Mouse (Mus musculus): ENCODE results near the gene Pus1. TPM values are rescaled to one million over a fixed set of nuclear protein-coding genes. Genes with fewer than 3 reads are reported as not detected.

Gene Pus1
- polyA plus RNA-seq, 1 experiment = 37.1 TPM

- Histone ChIP-seq H3K4me2 (ENCODE audit: low read depth) (no peak overlapping the region), H3ac (ENCODE audit: control insufficient read depth, insufficient read length) (no peak overlapping the region), H3K4me3 (no peak overlapping the region), H3K79me2 (ENCODE audit: control insufficient read depth, insufficient read depth) (peaks cover 15% of the 10 kb centered on the region), H3K27me3 (ENCODE audit: control insufficient read depth, insufficient read depth, insufficient read length) (no peaks in the 10 kb centered on the region), H3K36me3 (ENCODE audit: control insufficient read depth, insufficient read depth) (peaks cover 39% of the 10 kb centered on the region)
- no peak for TF ChIP-seq POLR2A (IDR thresholded peaks at IDR 0.05; ENCODE audit: insufficient read length, low read depth)
- TF ChIP-seq MYOG (IDR thresholded peaks at IDR 0.05; ENCODE audit: control insufficient read depth in 1 of 3, insufficient read depth in 1 of 3, insufficient read length in 2 of 3, low read depth in 2 of 3) = no peak
- no peak for TF ChIP-seq E2F4 (IDR thresholded peaks at IDR 0.05; ENCODE audit: insufficient read depth)
- no peak for TF ChIP-seq REST (IDR thresholded peaks at IDR 0.05; ENCODE audit: insufficient read depth, insufficient read length)
- TF ChIP-seq MAX (IDR thresholded peaks at IDR 0.05; ENCODE audit: low read depth) = no peak
- no peak for TF ChIP-seq CEBPB (IDR thresholded peaks at IDR 0.05; ENCODE audit: insufficient read depth, poor library complexity, severe bottlenecking)
- TF ChIP-seq SRF (IDR thresholded peaks at IDR 0.05; ENCODE audit: control insufficient read depth, insufficient read length, low read depth) = no peak
- no peak for TF ChIP-seq POLR2AphosphoS2 (IDR thresholded peaks at IDR 0.05; ENCODE audit: insufficient read length, low read depth)
- TF ChIP-seq MYOD1 (IDR thresholded peaks at IDR 0.05; ENCODE audit: control insufficient read depth in 1 of 3, insufficient read length in 2 of 3, low read depth in 2 of 3) = no peak
- TF ChIP-seq TCF3 (IDR thresholded peaks at IDR 0.05; ENCODE audit: insufficient read length, low read depth) = no peak
- TF ChIP-seq TCF12 (IDR thresholded peaks at IDR 0.05; ENCODE audit: insufficient read depth, poor library complexity, severe bottlenecking) = no peak
Observed at GRCm38 (mm10) chr5:110739496-110740275, 40.8 kb downstream of the Pus1 start.

- TF ChIP-seq TCF3 (IDR thresholded peaks at IDR 0.05; ENCODE audit: insufficient read length, low read depth) (no peak), POLR2AphosphoS2 (IDR thresholded peaks at IDR 0.05; ENCODE audit: insufficient read length, low read depth) (no peak), MYOG (IDR thresholded peaks at IDR 0.05; ENCODE audit: control insufficient read depth in 1 of 3, insufficient read depth in 1 of 3, insufficient read length in 2 of 3, low read depth in 2 of 3) (no peak), MYOD1 (IDR thresholded peaks at IDR 0.05; ENCODE audit: control insufficient read depth in 1 of 3, insufficient read length in 2 of 3, low read depth in 2 of 3) (no peak), USF1 (IDR thresholded peaks at IDR 0.05; ENCODE audit: low read depth) (no peak), CEBPB (IDR thresholded peaks at IDR 0.05; ENCODE audit: insufficient read depth, poor library complexity, severe bottlenecking) (no peak), REST (IDR thresholded peaks at IDR 0.05; ENCODE audit: insufficient read depth, insufficient read length) (no peak), MAX (IDR thresholded peaks at IDR 0.05; ENCODE audit: low read depth) (no peak), TCF12 (IDR thresholded peaks at IDR 0.05; ENCODE audit: insufficient read depth, poor library complexity, severe bottlenecking) (no peak), SRF (IDR thresholded peaks at IDR 0.05; ENCODE audit: control insufficient read depth, insufficient read length, low read depth) (no peak), POLR2A (IDR thresholded peaks at IDR 0.05; ENCODE audit: insufficient read length, low read depth) (no peak), E2F4 (IDR thresholded peaks at IDR 0.05; ENCODE audit: insufficient read depth) (no peak)
- H3K27me3 ChIP-seq (ENCODE audit: control insufficient read depth, insufficient read depth, insufficient read length) = no peaks in the 10 kb centered on the region
- H3ac ChIP-seq (ENCODE audit: control insufficient read depth, insufficient read length) = no peak overlapping the region
- no peak overlapping the region for H3K4me2 ChIP-seq (ENCODE audit: low read depth)
- H3K4me3 ChIP-seq = no peak overlapping the region
- peaks cover 47% of the 10 kb centered on the region for H3K36me3 ChIP-seq (ENCODE audit: control insufficient read depth, insufficient read depth)
- H3K79me2 ChIP-seq (ENCODE audit: control insufficient read depth, insufficient read depth) = no peaks in the 10 kb centered on the region
Observed at GRCm38 (mm10) chr5:110735606-110736005, 44.9 kb downstream of the Pus1 start.

GRCm38 (mm10) chr5:110733231-110733823, 47.1 kb downstream of the Pus1 start:
- Histone ChIP-seq H3K27me3 (ENCODE audit: control insufficient read depth, insufficient read depth, insufficient read length) (no peaks in the 10 kb centered on the region), H3K4me2 (ENCODE audit: low read depth) (no peak overlapping the region), H3ac (ENCODE audit: control insufficient read depth, insufficient read length) (no peak overlapping the region), H3K79me2 (ENCODE audit: control insufficient read depth, insufficient read depth) (no peaks in the 10 kb centered on the region), H3K36me3 (ENCODE audit: control insufficient read depth, insufficient read depth) (peaks cover 49% of the 10 kb centered on the region), H3K4me3 (no peak overlapping the region)
- TF ChIP-seq MAX (IDR thresholded peaks at IDR 0.05; ENCODE audit: low read depth) (no peak), POLR2AphosphoS2 (IDR thresholded peaks at IDR 0.05; ENCODE audit: insufficient read length, low read depth) (no peak), POLR2A (IDR thresholded peaks at IDR 0.05; ENCODE audit: insufficient read length, low read depth) (no peak), E2F4 (IDR thresholded peaks at IDR 0.05; ENCODE audit: insufficient read depth) (no peak)

- no peak for TF ChIP-seq TCF3 (IDR thresholded peaks at IDR 0.05; ENCODE audit: insufficient read length, low read depth)
- TF ChIP-seq TCF12 (IDR thresholded peaks at IDR 0.05; ENCODE audit: insufficient read depth, poor library complexity, severe bottlenecking) = no peak
- TF ChIP-seq REST (IDR thresholded peaks at IDR 0.05; ENCODE audit: insufficient read depth, insufficient read length) = no peak
- no peak for TF ChIP-seq E2F4 (IDR thresholded peaks at IDR 0.05; ENCODE audit: insufficient read depth)
- TF ChIP-seq MAX (IDR thresholded peaks at IDR 0.05; ENCODE audit: low read depth) = no peak
- TF ChIP-seq MYOG (IDR thresholded peaks at IDR 0.05; ENCODE audit: control insufficient read depth in 1 of 3, insufficient read depth in 1 of 3, insufficient read length in 2 of 3, low read depth in 2 of 3) = no peak
- Histone ChIP-seq H3K79me2 (ENCODE audit: control insufficient read depth, insufficient read depth) (no peaks in the 10 kb centered on the region), H3K4me2 (ENCODE audit: low read depth) (no peak overlapping the region), H3ac (ENCODE audit: control insufficient read depth, insufficient read length) (no peak overlapping the region), H3K4me3 (no peak overlapping the region), H3K27me3 (ENCODE audit: control insufficient read depth, insufficient read depth, insufficient read length) (no peaks in the 10 kb centered on the region), H3K36me3 (ENCODE audit: control insufficient read depth, insufficient read depth) (peaks cover 40% of the 10 kb centered on the region)
Observed at GRCm38 (mm10) chr5:110731227-110731626, 49.2 kb downstream of the Pus1 start.

GRCm38 (mm10) chr5:110727850-110728249, 52.6 kb downstream of the Pus1 start:
- no peaks in the 10 kb centered on the region for H3K27me3 ChIP-seq (ENCODE audit: control insufficient read depth, insufficient read depth, insufficient read length)
- TF ChIP-seq TCF3 (IDR thresholded peaks at IDR 0.05; ENCODE audit: insufficient read length, low read depth) (no peak), MAX (IDR thresholded peaks at IDR 0.05; ENCODE audit: low read depth) (no peak), REST (IDR thresholded peaks at IDR 0.05; ENCODE audit: insufficient read depth, insufficient read length) (no peak), MYOG (IDR thresholded peaks at IDR 0.05; ENCODE audit: control insufficient read depth in 1 of 3, insufficient read depth in 1 of 3, insufficient read length in 2 of 3, low read depth in 2 of 3) (no peak), E2F4 (IDR thresholded peaks at IDR 0.05; ENCODE audit: insufficient read depth) (no peak), TCF12 (IDR thresholded peaks at IDR 0.05; ENCODE audit: insufficient read depth, poor library complexity, severe bottlenecking) (no peak), SRF (IDR thresholded peaks at IDR 0.05; ENCODE audit: control insufficient read depth, insufficient read length, low read depth) (no peak), CEBPB (IDR thresholded peaks at IDR 0.05; ENCODE audit: insufficient read depth, poor library complexity, severe bottlenecking) (no peak)

More at GRCm38 (mm10) chr5:110727850-110728249, 52.6 kb downstream of the Pus1 start:
- no peak overlapping the region for H3K4me3 ChIP-seq
- no peak overlapping the region for H3K4me2 ChIP-seq (ENCODE audit: low read depth)
- no peaks in the 10 kb centered on the region for H3K79me2 ChIP-seq (ENCODE audit: control insufficient read depth, insufficient read depth)
- H3K36me3 ChIP-seq (ENCODE audit: control insufficient read depth, insufficient read depth) = peaks cover 50% of the 10 kb centered on the region
- H3ac ChIP-seq (ENCODE audit: control insufficient read depth, insufficient read length) = no peak overlapping the region

Measured in myocyte (in vitro differentiated cells).